Mouse (Mus musculus): Measurements from ENCODE around the gene Wfikkn1. TPM values are rescaled to one million over a fixed set of nuclear protein-coding genes. Genes with fewer than 3 reads are reported as not detected.
A peak's percentile ranks its signal among the peaks of the same experiment; 100 is the strongest.

Gene Wfikkn1
- total RNA-seq (2014; rRNA removed; ENCODE audit: low replicate concordance), result not detected in 2 replicates
- polyA plus RNA-seq (2015; fragmentation: Nextera tagmentation; extraction: Ambion mirVana), result 0.07 and 0.11 TPM in 2 replicates

GRCm38 (mm10) chr17:25880196-25880910, at the start of gene Wfikkn1:
Gene Wfikkn1 (minus strand): TSS chr17:25880858.
- Histone ChIP-seq H3K27me3 (ENCODE audit: control insufficient read depth, insufficient read depth, low read length) (no peaks in the 10 kb centered on the region), H3K36me3 (replicated peaks; ENCODE audit: control insufficient read depth, insufficient read depth, low read length) (peaks cover 25% of the 10 kb centered on the region), H3K9me3 (replicated peaks; ENCODE audit: control insufficient read depth, low read length) (no peaks in the 10 kb centered on the region), H3K9ac (replicated peaks; ENCODE audit: low read depth, low read length) (no peak within 1 kb of the TSS), H3K4me1 (ENCODE audit: control insufficient read depth, insufficient read depth) (peaks cover 10% of the 10 kb centered on the region; the same call in 1 of the 2 replicates), H3K4me3 (ENCODE audit: low read depth, low read length) (no peak within 1 kb of the TSS), H3K27ac (ENCODE audit: low read depth) (no peak within 1 kb of the TSS), H3K4me2 (ENCODE audit: low read depth, low read length) (no peak within 1 kb of the TSS)
- WGBS, result 65% methylated on average over 5 of the region's 5 CpGs
- TF ChIP-seq CTCF (IDR thresholded peaks at IDR 0.05; ENCODE audit: low read depth) (no peak), EP300 (IDR thresholded peaks at IDR 0.05; ENCODE audit: low read depth) (no peak)
- no peak for ATAC-seq (ENCODE audit: insufficient read depth, low read depth)
- no peak for DNase-seq (ENCODE audit: low spot score)

- H3K27ac ChIP-seq (ENCODE audit: low read depth), result no peak overlapping the region
- H3K27me3 ChIP-seq (ENCODE audit: control insufficient read depth, insufficient read depth, low read length), result no peaks in the 10 kb centered on the region
- H3K4me3 ChIP-seq (ENCODE audit: low read depth, low read length), result no peak overlapping the region
- 61% methylated on average over 2 of the region's 2 CpGs for WGBS
- H3K36me3 ChIP-seq (replicated peaks; ENCODE audit: control insufficient read depth, insufficient read depth, low read length), result peaks cover 42% of the 10 kb centered on the region
- H3K9me3 ChIP-seq (replicated peaks; ENCODE audit: control insufficient read depth, low read length), result no peaks in the 10 kb centered on the region
- no peak overlapping the region for H3K9ac ChIP-seq (replicated peaks; ENCODE audit: low read depth, low read length)
- ATAC-seq (ENCODE audit: insufficient read depth, low read depth), result no peak
- no peaks in the 10 kb centered on the region for H3K4me1 ChIP-seq (ENCODE audit: control insufficient read depth, insufficient read depth)
- TF ChIP-seq EP300 (IDR thresholded peaks at IDR 0.05; ENCODE audit: low read depth), result no peak
- TF ChIP-seq CTCF (IDR thresholded peaks at IDR 0.05; ENCODE audit: low read depth), result no peak
- no peak for DNase-seq (ENCODE audit: low spot score)
- H3K4me2 ChIP-seq (ENCODE audit: low read depth, low read length), result no peak overlapping the region
Observed at GRCm38 (mm10) chr17:25925348-25925747, 44.7 kb upstream of the Wfikkn1 start.

- Histone ChIP-seq H3K27ac (ENCODE audit: low read depth) (no peak overlapping the region), H3K9ac (replicated peaks; ENCODE audit: low read depth, low read length) (no peak overlapping the region), H3K4me1 (ENCODE audit: control insufficient read depth, insufficient read depth) (peaks cover 11% of the 10 kb centered on the region), H3K36me3 (replicated peaks; ENCODE audit: control insufficient read depth, insufficient read depth, low read length) (peaks cover 16% of the 10 kb centered on the region), H3K4me2 (ENCODE audit: low read depth, low read length) (no peak overlapping the region), H3K4me3 (ENCODE audit: low read depth, low read length) (no peak overlapping the region), H3K9me3 (replicated peaks; ENCODE audit: control insufficient read depth, low read length) (no peaks in the 10 kb centered on the region), H3K27me3 (ENCODE audit: control insufficient read depth, insufficient read depth, low read length) (no peaks in the 10 kb centered on the region)
- DNase-seq (ENCODE audit: low spot score) (no peak), ATAC-seq (ENCODE audit: insufficient read depth, low read depth) (no peak)
- WGBS, result 45% methylated on average over 5 of the region's 5 CpGs
- no peak for TF ChIP-seq CTCF (IDR thresholded peaks at IDR 0.05; ENCODE audit: low read depth)
Observed at GRCm38 (mm10) chr17:25922120-25922519, 41.5 kb upstream of the Wfikkn1 start.

- peak; percentile 100 for DNase-seq (ENCODE audit: low spot score)
- peak overlapping the region; percentile 85 for H3K4me2 ChIP-seq (ENCODE audit: low read depth, low read length)
- H3K4me3 ChIP-seq (ENCODE audit: low read depth, low read length), result peak overlapping the region; percentile 98
- peak overlapping the region; percentile 93 for H3K9ac ChIP-seq (replicated peaks; ENCODE audit: low read depth, low read length)
- no peaks in the 10 kb centered on the region for H3K36me3 ChIP-seq (replicated peaks; ENCODE audit: control insufficient read depth, insufficient read depth, low read length)
- H3K27ac ChIP-seq (ENCODE audit: low read depth), result peak overlapping the region; percentile 93
- TF ChIP-seq EP300 (IDR thresholded peaks at IDR 0.05; ENCODE audit: low read depth) (peak; percentile 29), CTCF (IDR thresholded peaks at IDR 0.05; ENCODE audit: low read depth) (no peak; the same call in 1 of the 2 replicates)
- no peaks in the 10 kb centered on the region for H3K9me3 ChIP-seq (replicated peaks; ENCODE audit: control insufficient read depth, low read length)
- under 1% methylated on average over 32 of the region's 40 CpGs for WGBS
- no peaks in the 10 kb centered on the region for H3K27me3 ChIP-seq (ENCODE audit: control insufficient read depth, insufficient read depth, low read length)
- ATAC-seq (ENCODE audit: insufficient read depth, low read depth), result peak; percentile 96
- peaks cover 11% of the 10 kb centered on the region for H3K4me1 ChIP-seq (ENCODE audit: control insufficient read depth, insufficient read depth)
Observed at GRCm38 (mm10) chr17:25919786-25920642, 39.4 kb upstream of the Wfikkn1 start.

- DNase-seq (ENCODE audit: low spot score) (no peak), ATAC-seq (ENCODE audit: insufficient read depth, low read depth) (no peak)
- H3K4me3 ChIP-seq (ENCODE audit: low read depth, low read length), result peak within 1 kb of the TSS; percentile 98
- H3K4me2 ChIP-seq (ENCODE audit: low read depth, low read length), result peak within 1 kb of the TSS; percentile 85
- no peaks in the 10 kb centered on the region for H3K36me3 ChIP-seq (replicated peaks; ENCODE audit: control insufficient read depth, insufficient read depth, low read length)
- peaks cover 11% of the 10 kb centered on the region for H3K4me1 ChIP-seq (ENCODE audit: control insufficient read depth, insufficient read depth)
- no peaks in the 10 kb centered on the region for H3K27me3 ChIP-seq (ENCODE audit: control insufficient read depth, insufficient read depth, low read length)
- 1% methylated on average over 58 of the region's 78 CpGs for WGBS
- peak within 1 kb of the TSS; percentile 93 for H3K9ac ChIP-seq (replicated peaks; ENCODE audit: low read depth, low read length)
- H3K9me3 ChIP-seq (replicated peaks; ENCODE audit: control insufficient read depth, low read length), result no peaks in the 10 kb centered on the region
- TF ChIP-seq CTCF (IDR thresholded peaks at IDR 0.05; ENCODE audit: low read depth), result no peak
- no peak for TF ChIP-seq EP300 (IDR thresholded peaks at IDR 0.05; ENCODE audit: low read depth)
- H3K27ac ChIP-seq (ENCODE audit: low read depth), result peak within 1 kb of the TSS; percentile 93
Observed at GRCm38 (mm10) chr17:25919144-25919785, 38.6 kb upstream of the Wfikkn1 start, which contains the start of gene Rab40c. Gene Rab40c (minus strand): TSS chr17:25919727.
